Mouse (Mus musculus): ENCODE data around the gene Col15a1. TPM values are rescaled to one million over a fixed set of nuclear protein-coding genes. Genes with fewer than 3 reads are reported as not detected.

Gene Col15a1
- polyA plus RNA-seq, 1 experiment, result 0.18 TPM

- Histone ChIP-seq H3ac (ENCODE audit: control insufficient read depth, insufficient read length) (no peak overlapping the region), H3K36me3 (ENCODE audit: control insufficient read depth, insufficient read depth) (no peaks in the 10 kb centered on the region), H3K27me3 (ENCODE audit: control insufficient read depth, insufficient read depth, insufficient read length) (peaks cover 27% of the 10 kb centered on the region), H3K4me2 (ENCODE audit: low read depth) (no peak overlapping the region), H3K79me2 (ENCODE audit: control insufficient read depth, insufficient read depth) (no peaks in the 10 kb centered on the region), H3K4me3 (no peak overlapping the region)
- TF ChIP-seq TCF3 (IDR thresholded peaks at IDR 0.05; ENCODE audit: insufficient read length, low read depth) (no peak), MAX (IDR thresholded peaks at IDR 0.05; ENCODE audit: low read depth) (no peak), CEBPB (IDR thresholded peaks at IDR 0.05; ENCODE audit: insufficient read depth, poor library complexity, severe bottlenecking) (no peak), REST (IDR thresholded peaks at IDR 0.05; ENCODE audit: insufficient read depth, insufficient read length) (no peak)
These were observed 43.1 kb downstream of the Col15a1 start for GRCm38 (mm10) chr4:47251069-47251468.

DNA sequence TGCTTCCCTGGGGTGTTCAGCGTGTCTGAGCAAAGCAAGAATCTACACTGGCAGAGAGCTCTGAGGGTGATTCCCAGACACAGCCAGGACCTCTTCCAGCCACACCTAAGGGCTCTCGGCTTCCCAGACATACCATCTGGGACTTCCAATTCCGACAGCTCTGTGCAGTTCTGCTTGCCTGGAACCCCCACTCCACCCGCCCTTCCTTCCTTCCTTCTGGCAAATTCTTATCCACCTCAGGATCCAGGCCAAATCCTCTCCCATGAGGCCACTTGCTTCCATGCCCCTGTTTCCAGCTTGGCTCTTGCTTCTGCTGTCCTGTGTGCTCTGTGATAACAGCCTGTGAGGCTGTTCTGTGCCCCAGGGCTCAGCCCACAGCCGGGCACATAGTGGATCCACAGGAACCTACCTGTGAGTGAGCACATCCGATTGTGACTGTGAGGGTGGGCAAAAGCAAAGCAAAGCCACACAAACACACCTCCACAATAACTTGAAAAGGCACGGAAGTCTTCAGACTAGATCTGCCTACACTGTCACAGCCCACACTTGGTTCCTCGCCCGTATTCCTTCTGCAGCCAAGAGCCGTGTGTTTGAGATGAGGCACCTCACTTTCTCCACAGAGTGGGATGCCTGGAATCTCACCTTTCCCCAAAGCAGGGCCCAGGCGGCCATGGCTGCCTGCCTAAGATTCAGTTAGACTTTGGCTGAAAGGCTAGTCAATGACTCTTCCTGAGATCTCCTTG is 43.9 kb downstream of the Col15a1 start:
- Histone ChIP-seq H3K27me3 (ENCODE audit: control insufficient read depth, insufficient read depth, insufficient read length) (peaks cover 27% of the 10 kb centered on the region), H3K4me3 (no peak overlapping the region), H3K36me3 (ENCODE audit: control insufficient read depth, insufficient read depth) (no peaks in the 10 kb centered on the region), H3K79me2 (ENCODE audit: control insufficient read depth, insufficient read depth) (no peaks in the 10 kb centered on the region), H3K4me2 (ENCODE audit: low read depth) (no peak overlapping the region), H3ac (ENCODE audit: control insufficient read depth, insufficient read length) (no peak overlapping the region)
- no peak for TF ChIP-seq CEBPB (IDR thresholded peaks at IDR 0.05; ENCODE audit: insufficient read depth, poor library complexity, severe bottlenecking)
- no peak for TF ChIP-seq E2F4 (IDR thresholded peaks at IDR 0.05; ENCODE audit: insufficient read depth)
- no peak for TF ChIP-seq REST (IDR thresholded peaks at IDR 0.05; ENCODE audit: insufficient read depth, insufficient read length)
- no peak for TF ChIP-seq TCF12 (IDR thresholded peaks at IDR 0.05; ENCODE audit: insufficient read depth, poor library complexity, severe bottlenecking)

GRCm38 (mm10) chr4:47252627-47253026 is 44.7 kb downstream of the Col15a1 start:
- Histone ChIP-seq H3ac (ENCODE audit: control insufficient read depth, insufficient read length) (no peak overlapping the region), H3K36me3 (ENCODE audit: control insufficient read depth, insufficient read depth) (no peaks in the 10 kb centered on the region), H3K4me3 (no peak overlapping the region), H3K27me3 (ENCODE audit: control insufficient read depth, insufficient read depth, insufficient read length) (peaks cover 22% of the 10 kb centered on the region), H3K4me2 (ENCODE audit: low read depth) (no peak overlapping the region), H3K79me2 (ENCODE audit: control insufficient read depth, insufficient read depth) (no peaks in the 10 kb centered on the region)
- TF ChIP-seq CEBPB (IDR thresholded peaks at IDR 0.05; ENCODE audit: insufficient read depth, poor library complexity, severe bottlenecking) (no peak), POLR2A (IDR thresholded peaks at IDR 0.05; ENCODE audit: insufficient read length, low read depth) (no peak), MYOD1 (IDR thresholded peaks at IDR 0.05; ENCODE audit: control insufficient read depth in 1 of 3, insufficient read length in 2 of 3, low read depth in 2 of 3) (no peak), TCF12 (IDR thresholded peaks at IDR 0.05; ENCODE audit: insufficient read depth, poor library complexity, severe bottlenecking) (no peak), REST (IDR thresholded peaks at IDR 0.05; ENCODE audit: insufficient read depth, insufficient read length) (no peak), USF1 (IDR thresholded peaks at IDR 0.05; ENCODE audit: low read depth) (no peak), MYOG (IDR thresholded peaks at IDR 0.05; ENCODE audit: control insufficient read depth in 1 of 3, insufficient read depth in 1 of 3, insufficient read length in 2 of 3, low read depth in 2 of 3) (no peak), MAX (IDR thresholded peaks at IDR 0.05; ENCODE audit: low read depth) (no peak), E2F4 (IDR thresholded peaks at IDR 0.05; ENCODE audit: insufficient read depth) (no peak), SRF (IDR thresholded peaks at IDR 0.05; ENCODE audit: control insufficient read depth, insufficient read length, low read depth) (no peak), TCF3 (IDR thresholded peaks at IDR 0.05; ENCODE audit: insufficient read length, low read depth) (no peak), POLR2AphosphoS2 (IDR thresholded peaks at IDR 0.05; ENCODE audit: insufficient read length, low read depth) (no peak)

DNA sequence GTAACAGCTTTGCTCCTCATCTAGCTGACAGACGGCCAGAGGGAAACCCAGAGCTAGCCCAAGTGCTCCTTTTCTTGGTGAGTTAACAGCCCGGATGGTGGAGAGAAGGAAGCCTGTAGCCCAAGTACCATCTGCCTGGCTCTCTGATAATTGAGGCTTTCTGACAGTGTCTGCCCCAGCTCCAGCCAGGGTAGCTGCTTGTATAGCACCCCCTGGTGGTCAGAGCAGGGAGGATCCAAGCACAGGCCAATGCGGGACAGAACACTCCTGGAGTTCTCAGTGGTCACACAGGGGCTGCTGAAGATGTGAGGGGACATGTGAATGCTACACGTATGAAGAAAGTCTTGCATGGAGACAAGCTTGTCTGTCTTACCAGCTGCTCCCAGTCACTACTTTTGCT is 47.7 kb downstream of the Col15a1 start:
- Histone ChIP-seq H3ac (ENCODE audit: control insufficient read depth, insufficient read length) (no peak overlapping the region), H3K4me2 (ENCODE audit: low read depth) (no peak overlapping the region), H3K27me3 (ENCODE audit: control insufficient read depth, insufficient read depth, insufficient read length) (peaks cover 25% of the 10 kb centered on the region), H3K79me2 (ENCODE audit: control insufficient read depth, insufficient read depth) (no peaks in the 10 kb centered on the region), H3K4me3 (no peak overlapping the region), H3K36me3 (ENCODE audit: control insufficient read depth, insufficient read depth) (no peaks in the 10 kb centered on the region)
- TF ChIP-seq POLR2A (IDR thresholded peaks at IDR 0.05; ENCODE audit: insufficient read length, low read depth), result no peak
- no peak for TF ChIP-seq SRF (IDR thresholded peaks at IDR 0.05; ENCODE audit: control insufficient read depth, insufficient read length, low read depth)
- TF ChIP-seq TCF3 (IDR thresholded peaks at IDR 0.05; ENCODE audit: insufficient read length, low read depth), result no peak
- no peak for TF ChIP-seq CEBPB (IDR thresholded peaks at IDR 0.05; ENCODE audit: insufficient read depth, poor library complexity, severe bottlenecking)
- no peak for TF ChIP-seq POLR2AphosphoS2 (IDR thresholded peaks at IDR 0.05; ENCODE audit: insufficient read length, low read depth)
- no peak for TF ChIP-seq USF1 (IDR thresholded peaks at IDR 0.05; ENCODE audit: low read depth)
- no peak for TF ChIP-seq E2F4 (IDR thresholded peaks at IDR 0.05; ENCODE audit: insufficient read depth)
- no peak for TF ChIP-seq MYOG (IDR thresholded peaks at IDR 0.05; ENCODE audit: control insufficient read depth in 1 of 3, insufficient read depth in 1 of 3, insufficient read length in 2 of 3, low read depth in 2 of 3)
- TF ChIP-seq TCF12 (IDR thresholded peaks at IDR 0.05; ENCODE audit: insufficient read depth, poor library complexity, severe bottlenecking), result no peak
- no peak for TF ChIP-seq MAX (IDR thresholded peaks at IDR 0.05; ENCODE audit: low read depth)
- no peak for TF ChIP-seq REST (IDR thresholded peaks at IDR 0.05; ENCODE audit: insufficient read depth, insufficient read length)
- TF ChIP-seq MYOD1 (IDR thresholded peaks at IDR 0.05; ENCODE audit: control insufficient read depth in 1 of 3, insufficient read length in 2 of 3, low read depth in 2 of 3), result no peak

- TF ChIP-seq TCF3 (IDR thresholded peaks at IDR 0.05; ENCODE audit: insufficient read length, low read depth) (no peak), SRF (IDR thresholded peaks at IDR 0.05; ENCODE audit: control insufficient read depth, insufficient read length, low read depth) (no peak), REST (IDR thresholded peaks at IDR 0.05; ENCODE audit: insufficient read depth, insufficient read length) (no peak), MYOG (IDR thresholded peaks at IDR 0.05; ENCODE audit: control insufficient read depth in 1 of 3, insufficient read depth in 1 of 3, insufficient read length in 2 of 3, low read depth in 2 of 3) (no peak), POLR2AphosphoS2 (IDR thresholded peaks at IDR 0.05; ENCODE audit: insufficient read length, low read depth) (no peak), CEBPB (IDR thresholded peaks at IDR 0.05; ENCODE audit: insufficient read depth, poor library complexity, severe bottlenecking) (no peak), USF1 (IDR thresholded peaks at IDR 0.05; ENCODE audit: low read depth) (no peak), MAX (IDR thresholded peaks at IDR 0.05; ENCODE audit: low read depth) (no peak), TCF12 (IDR thresholded peaks at IDR 0.05; ENCODE audit: insufficient read depth, poor library complexity, severe bottlenecking) (no peak), MYOD1 (IDR thresholded peaks at IDR 0.05; ENCODE audit: control insufficient read depth in 1 of 3, insufficient read length in 2 of 3, low read depth in 2 of 3) (no peak), E2F4 (IDR thresholded peaks at IDR 0.05; ENCODE audit: insufficient read depth) (no peak), POLR2A (IDR thresholded peaks at IDR 0.05; ENCODE audit: insufficient read length, low read depth) (no peak)
- H3K27me3 ChIP-seq (ENCODE audit: control insufficient read depth, insufficient read depth, insufficient read length), result peaks cover 37% of the 10 kb centered on the region
These were observed 50.2 kb downstream of the Col15a1 start for GRCm38 (mm10) chr4:47258201-47258600.

More at GRCm38 (mm10) chr4:47258201-47258600, 50.2 kb downstream of the Col15a1 start:
- Histone ChIP-seq H3K79me2 (ENCODE audit: control insufficient read depth, insufficient read depth) (no peaks in the 10 kb centered on the region), H3ac (ENCODE audit: control insufficient read depth, insufficient read length) (no peak overlapping the region), H3K4me2 (ENCODE audit: low read depth) (no peak overlapping the region), H3K36me3 (ENCODE audit: control insufficient read depth, insufficient read depth) (no peaks in the 10 kb centered on the region), H3K4me3 (no peak overlapping the region)

Data from myocyte (in vitro differentiated cells).